Mouse (Mus musculus): ENCODE results near the gene Agpat4. TPM values are rescaled to one million over a fixed set of nuclear protein-coding genes. Genes with fewer than 3 reads are reported as not detected.
"Not testable (repeated sequence)": the region's sequence is repeated elsewhere in the genome, so short reads cannot be mapped to it uniquely, and the experiment has no call there.

Gene Agpat4
- polyA plus RNA-seq, 1 experiment from 2014 or later, result 17.7 TPM

DNA sequence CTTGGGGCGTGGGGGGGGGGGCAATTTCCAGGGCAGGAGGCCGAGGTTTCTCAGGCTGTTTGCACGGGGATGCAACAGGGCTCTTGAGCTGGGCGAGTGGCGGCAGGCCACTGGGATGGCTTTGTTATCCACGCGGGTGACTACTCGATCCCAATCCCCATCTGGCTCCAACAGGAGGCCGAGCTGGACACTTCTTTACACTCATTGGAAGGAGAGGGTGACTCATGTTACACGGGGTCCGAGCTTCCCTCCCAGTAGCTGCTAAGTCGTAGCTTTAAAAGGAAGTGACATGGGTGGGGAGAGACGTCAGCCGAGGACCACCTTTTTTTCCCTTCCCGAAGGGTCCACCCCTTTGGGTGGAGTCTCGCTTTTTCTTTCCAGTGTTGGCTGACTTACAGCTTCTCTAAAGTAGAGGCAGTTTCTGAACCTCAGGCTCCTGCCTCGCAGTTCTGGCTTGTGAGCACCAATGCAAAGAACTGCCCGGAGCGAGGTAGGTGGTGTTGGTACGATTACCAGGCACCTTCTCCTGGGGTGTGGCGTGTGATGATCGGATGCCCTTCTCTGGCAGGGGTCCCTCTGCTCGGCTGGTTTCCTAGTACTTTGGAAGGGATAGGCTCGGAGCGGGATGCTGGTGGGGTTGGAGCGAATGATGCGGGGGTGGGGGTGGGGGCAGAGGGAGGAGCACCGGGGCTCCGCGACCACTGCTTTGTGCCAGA is 580 bp downstream of the Agpat4 start:
- ATAC-seq (replicated peaks; ENCODE audit: low FRiP score, low TSS enrichment, low read depth) (peak; percentile 94), DNase-seq (ENCODE audit: low spot score) (peak; percentile 88)
- Histone ChIP-seq H3K27ac (ENCODE audit: low read depth) (peak overlapping the region; percentile 88), H3K4me2 (ENCODE audit: low read length) (peak overlapping the region; percentile 54), H3K36me3 (ENCODE audit: control insufficient read depth, insufficient read depth, low read length) (0 out of 2 replicates have a peak, but pooled peaks cover 4% of the 10 kb centered on the region), H3K4me1 (replicated peaks; ENCODE audit: control insufficient read depth, insufficient read depth, low read length) (peaks cover 10% of the 10 kb centered on the region), H3K9me3 (ENCODE audit: control insufficient read depth, low read length) (0 out of 2 replicates have a peak, but pooled peaks cover 3% of the 10 kb centered on the region), H3K4me3 (ENCODE audit: low read depth, low read length) (peak overlapping the region; percentile 55), H3K27me3 (replicated peaks; ENCODE audit: control insufficient read depth, insufficient read depth, low read length) (no peaks in the 10 kb centered on the region), H3K9ac (ENCODE audit: low read length) (peak overlapping the region; percentile 71)
- WGBS, result under 1% methylated on average over 30 of the region's 30 CpGs

DNA sequence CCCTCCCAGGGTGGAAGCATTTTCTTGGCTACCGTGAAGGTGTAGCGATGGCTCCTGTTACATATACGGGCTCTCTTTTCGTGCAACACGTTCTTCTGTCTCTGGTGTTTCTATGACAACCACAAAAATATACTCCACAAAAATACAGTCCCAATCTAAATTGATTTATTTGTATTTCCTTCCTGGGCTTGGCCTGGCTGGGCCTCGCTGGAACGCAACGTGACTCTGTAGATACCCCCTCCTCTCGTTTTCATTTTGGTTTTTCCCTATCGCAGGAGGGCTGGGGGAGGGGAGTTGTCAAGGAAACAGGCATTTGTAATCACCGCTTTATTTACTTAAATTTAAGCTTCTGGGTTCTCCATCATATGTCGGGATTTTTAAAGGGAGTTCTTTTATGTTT is 1.2 kb downstream of the Agpat4 start:
- H3K4me1 ChIP-seq (replicated peaks; ENCODE audit: control insufficient read depth, insufficient read depth, low read length), result peaks cover 10% of the 10 kb centered on the region
- DNase-seq (ENCODE audit: low spot score), result no peak
- H3K4me2 ChIP-seq (ENCODE audit: low read length), result peak overlapping the region; percentile 54
- 1% methylated on average over 12 of the region's 12 CpGs for WGBS
- no peaks in the 10 kb centered on the region for H3K27me3 ChIP-seq (replicated peaks; ENCODE audit: control insufficient read depth, insufficient read depth, low read length)
- peak; percentile 8; the same call in 1 of the 2 replicates for ATAC-seq (replicated peaks; ENCODE audit: low FRiP score, low TSS enrichment, low read depth)
- 0 out of 2 replicates have a peak, but pooled peaks cover 3% of the 10 kb centered on the region for H3K9me3 ChIP-seq (ENCODE audit: control insufficient read depth, low read length)
- H3K27ac ChIP-seq (ENCODE audit: low read depth), result peak overlapping the region; percentile 88
- peak overlapping the region; percentile 71 for H3K9ac ChIP-seq (ENCODE audit: low read length)
- H3K36me3 ChIP-seq (ENCODE audit: control insufficient read depth, insufficient read depth, low read length), result 0 out of 2 replicates have a peak, but pooled peaks cover 4% of the 10 kb centered on the region
- H3K4me3 ChIP-seq (ENCODE audit: low read depth, low read length), result peak overlapping the region; percentile 55

DNA sequence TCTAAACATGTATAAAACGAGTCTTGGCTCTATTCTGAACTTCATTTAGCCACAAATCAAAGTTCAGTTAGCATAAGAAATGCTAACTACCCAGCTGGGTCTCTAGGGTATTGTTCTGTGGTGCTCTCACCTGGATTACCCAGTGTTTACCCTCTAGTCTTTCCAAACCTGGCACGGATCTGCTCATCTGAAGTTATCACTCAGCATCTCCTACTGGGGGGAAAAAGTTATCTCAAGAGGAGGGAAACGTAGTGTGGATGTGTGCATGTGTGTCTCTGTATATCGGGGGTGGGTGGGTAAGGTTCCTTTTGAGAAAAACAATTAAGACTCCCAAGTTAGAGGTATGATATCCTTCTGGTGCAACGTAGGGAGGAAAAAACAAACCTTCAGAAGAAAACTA is 1.8 kb downstream of the Agpat4 start:
- Histone ChIP-seq H3K36me3 (ENCODE audit: control insufficient read depth, insufficient read depth, low read length) (0 out of 2 replicates have a peak, but pooled peaks cover 4% of the 10 kb centered on the region), H3K4me3 (ENCODE audit: low read depth, low read length) (peak overlapping the region; percentile 55), H3K27me3 (replicated peaks; ENCODE audit: control insufficient read depth, insufficient read depth, low read length) (no peaks in the 10 kb centered on the region), H3K4me1 (replicated peaks; ENCODE audit: control insufficient read depth, insufficient read depth, low read length) (peaks cover 10% of the 10 kb centered on the region), H3K9ac (ENCODE audit: low read length) (peak overlapping the region; percentile 71), H3K27ac (ENCODE audit: low read depth) (peak overlapping the region; percentile 88; the same call in 1 of the 2 replicates), H3K9me3 (ENCODE audit: control insufficient read depth, low read length) (0 out of 2 replicates have a peak, but pooled peaks cover under 1% of the 10 kb centered on the region), H3K4me2 (ENCODE audit: low read length) (peak overlapping the region; percentile 54)
- no peak for ATAC-seq (replicated peaks; ENCODE audit: low FRiP score, low TSS enrichment, low read depth)
- 37% methylated on average over 5 of the region's 5 CpGs for WGBS
- DNase-seq (ENCODE audit: low spot score), result no peak

DNA sequence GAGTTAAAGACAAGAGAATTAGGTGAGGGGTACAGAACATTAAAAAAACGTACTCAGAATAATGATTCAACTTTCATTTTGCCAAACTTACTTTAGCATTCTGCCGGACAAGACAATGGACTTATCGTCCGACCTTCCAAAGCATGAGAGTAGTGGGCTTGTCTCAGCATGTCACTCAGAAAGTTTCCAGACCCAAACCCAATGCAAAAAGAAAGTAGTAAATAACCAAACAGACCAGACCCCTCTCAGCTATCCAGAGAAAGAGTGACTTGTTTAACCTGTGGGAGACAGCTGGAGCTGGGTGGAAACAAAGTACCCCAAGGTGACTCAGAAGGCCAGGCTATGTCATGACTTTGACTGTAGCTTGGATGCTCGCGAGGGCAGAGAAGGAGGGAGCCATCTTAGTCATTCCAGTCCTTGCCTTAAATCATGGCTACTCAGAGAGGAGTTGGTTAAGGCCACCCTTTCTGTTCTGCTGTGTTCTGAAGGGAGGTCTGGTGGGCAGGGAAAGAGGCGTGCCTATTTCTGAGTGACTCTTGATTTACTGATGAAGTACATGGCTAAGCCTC is 2.8 kb downstream of the Agpat4 start:
- Histone ChIP-seq H3K27me3 (replicated peaks; ENCODE audit: control insufficient read depth, insufficient read depth, low read length) (no peaks in the 10 kb centered on the region), H3K4me1 (replicated peaks; ENCODE audit: control insufficient read depth, insufficient read depth, low read length) (peaks cover 10% of the 10 kb centered on the region), H3K27ac (ENCODE audit: low read depth) (no peak overlapping the region), H3K9ac (ENCODE audit: low read length) (no peak overlapping the region), H3K9me3 (ENCODE audit: control insufficient read depth, low read length) (no peaks in the 10 kb centered on the region), H3K36me3 (ENCODE audit: control insufficient read depth, insufficient read depth, low read length) (0 out of 2 replicates have a peak, but pooled peaks cover 7% of the 10 kb centered on the region), H3K4me3 (ENCODE audit: low read depth, low read length) (no peak overlapping the region), H3K4me2 (ENCODE audit: low read length) (no peak overlapping the region)
- ATAC-seq (replicated peaks; ENCODE audit: low FRiP score, low TSS enrichment, low read depth) (no peak), DNase-seq (ENCODE audit: low spot score) (no peak)
- WGBS, result 82% methylated on average over 7 of the region's 7 CpGs

DNA sequence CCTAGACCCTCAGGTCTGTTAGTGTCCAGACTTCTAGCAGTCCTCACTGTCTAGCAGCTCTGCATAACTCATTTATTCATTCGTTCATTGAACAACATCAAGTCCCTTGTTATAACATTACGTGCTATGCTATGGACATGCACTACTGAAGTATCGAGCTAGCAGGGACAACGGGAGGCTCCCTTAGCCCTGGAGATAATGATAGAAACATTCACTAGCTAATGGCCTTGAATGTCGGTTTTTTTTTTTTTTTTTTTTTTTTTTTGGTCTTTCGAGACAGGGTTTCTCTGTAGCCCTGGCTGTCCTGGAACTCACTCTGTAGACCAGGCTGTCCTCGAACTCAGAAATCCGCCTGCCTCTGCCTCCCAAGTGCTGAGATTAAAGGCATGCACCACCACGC is 3.8 kb downstream of the Agpat4 start:
- WGBS, result 91% methylated on average over 9 of the region's 9 CpGs
- DNase-seq (ENCODE audit: low spot score), result not testable (repeated sequence)

DNA sequence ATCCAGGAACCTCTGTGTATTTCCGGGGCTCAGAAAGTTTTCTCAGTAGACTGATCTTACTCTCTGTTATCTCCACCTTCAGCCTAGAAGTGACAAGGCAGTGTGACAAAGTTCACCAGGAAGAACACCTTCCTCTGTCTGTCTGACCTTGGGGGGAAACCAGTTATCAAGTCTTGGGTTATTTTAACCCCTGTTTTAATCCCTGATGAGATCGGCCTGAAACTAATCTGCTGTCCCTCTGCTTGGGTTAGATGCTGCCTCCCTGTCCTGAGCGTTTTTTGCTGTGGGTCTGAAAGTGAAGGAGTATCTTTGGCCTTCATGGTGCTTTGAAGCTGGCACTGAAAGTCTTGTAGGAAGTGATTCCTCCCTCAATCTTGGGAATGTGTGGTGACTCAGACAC is 4.7 kb downstream of the Agpat4 start:
- WGBS, result 74% methylated on average over 3 of the region's 3 CpGs
- Histone ChIP-seq H3K9me3 (ENCODE audit: control insufficient read depth, low read length) (no peaks in the 10 kb centered on the region), H3K4me2 (ENCODE audit: low read length) (no peak overlapping the region), H3K27ac (ENCODE audit: low read depth) (no peak overlapping the region), H3K27me3 (replicated peaks; ENCODE audit: control insufficient read depth, insufficient read depth, low read length) (no peaks in the 10 kb centered on the region), H3K4me3 (ENCODE audit: low read depth, low read length) (no peak overlapping the region), H3K9ac (ENCODE audit: low read length) (no peak overlapping the region), H3K36me3 (ENCODE audit: control insufficient read depth, insufficient read depth, low read length) (0 out of 2 replicates have a peak, but pooled peaks cover 7% of the 10 kb centered on the region), H3K4me1 (replicated peaks; ENCODE audit: control insufficient read depth, insufficient read depth, low read length) (peaks cover 10% of the 10 kb centered on the region)
- no peak for DNase-seq (ENCODE audit: low spot score)
- ATAC-seq (replicated peaks; ENCODE audit: low FRiP score, low TSS enrichment, low read depth), result no peak

More for the DNA sequence above, 3.8 kb downstream of the Agpat4 start:
- not testable (repeated sequence) for H3K36me3 ChIP-seq (ENCODE audit: control insufficient read depth, insufficient read depth, low read length); ATAC-seq (replicated peaks; ENCODE audit: low FRiP score, low TSS enrichment, low read depth); H3K4me2 ChIP-seq (ENCODE audit: low read length); H3K4me1 ChIP-seq (replicated peaks; ENCODE audit: control insufficient read depth, insufficient read depth, low read length); H3K27ac ChIP-seq (ENCODE audit: low read depth); H3K4me3 ChIP-seq (ENCODE audit: low read depth, low read length); H3K9ac ChIP-seq (ENCODE audit: low read length); H3K9me3 ChIP-seq (ENCODE audit: control insufficient read depth, low read length); H3K27me3 ChIP-seq (replicated peaks; ENCODE audit: control insufficient read depth, insufficient read depth, low read length)

DNA sequence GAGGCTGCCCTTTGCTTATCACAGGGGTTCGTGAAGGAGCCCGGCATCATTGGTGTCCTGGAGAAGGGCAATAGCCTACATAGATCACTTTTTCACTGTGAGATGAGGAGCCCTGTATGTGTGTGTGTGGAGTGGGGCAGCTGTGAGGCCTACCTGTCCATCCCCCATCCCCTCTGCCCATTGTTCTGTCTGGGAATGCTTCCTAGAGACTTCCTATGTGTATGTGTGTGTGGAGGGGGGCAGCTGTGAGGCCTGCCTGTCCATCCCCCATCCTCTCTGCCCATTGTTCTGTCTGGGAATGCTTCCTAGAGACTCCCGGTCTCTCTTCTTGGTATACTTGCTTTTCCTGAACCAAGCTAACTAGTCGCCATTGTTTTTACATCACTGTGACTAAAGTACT is 8.6 kb downstream of the Agpat4 start:
- ATAC-seq (replicated peaks; ENCODE audit: low FRiP score, low TSS enrichment, low read depth) (no peak), DNase-seq (ENCODE audit: low spot score) (no peak)
- H3K4me1 ChIP-seq (replicated peaks; ENCODE audit: control insufficient read depth, insufficient read depth, low read length), result no peaks in the 10 kb centered on the region
- H3K4me2 ChIP-seq (ENCODE audit: low read length), result no peak overlapping the region
- 87% methylated on average over 4 of the region's 4 CpGs for WGBS
- no peak overlapping the region for H3K9ac ChIP-seq (ENCODE audit: low read length)
- no peak overlapping the region for H3K27ac ChIP-seq (ENCODE audit: low read depth)
- no peak overlapping the region for H3K4me3 ChIP-seq (ENCODE audit: low read depth, low read length)
- H3K36me3 ChIP-seq (ENCODE audit: control insufficient read depth, insufficient read depth, low read length), result 0 out of 2 replicates have a peak, but pooled peaks cover 7% of the 10 kb centered on the region
- H3K9me3 ChIP-seq (ENCODE audit: control insufficient read depth, low read length), result no peaks in the 10 kb centered on the region
- no peaks in the 10 kb centered on the region for H3K27me3 ChIP-seq (replicated peaks; ENCODE audit: control insufficient read depth, insufficient read depth, low read length)

DNA sequence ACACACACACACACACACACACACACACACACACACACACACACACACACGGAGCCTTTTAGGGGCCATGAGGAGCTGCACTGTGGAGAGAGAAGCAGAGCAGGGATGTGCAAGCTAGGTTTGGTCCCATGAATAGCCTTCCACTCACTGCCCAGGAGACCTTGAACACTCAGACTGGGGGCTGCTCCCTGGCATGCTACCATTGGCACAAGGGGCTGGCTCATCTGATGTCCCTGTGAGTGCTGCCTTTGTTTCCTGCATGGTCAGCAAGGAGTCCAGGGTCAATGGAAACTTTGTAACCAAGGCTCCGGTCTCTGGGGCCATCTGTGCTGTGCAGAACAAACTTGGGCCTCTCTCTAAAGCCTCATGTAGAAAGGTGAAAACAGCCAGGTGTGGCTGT is 10.5 kb downstream of the Agpat4 start:
- Histone ChIP-seq H3K27ac (ENCODE audit: low read depth) (no peak overlapping the region), H3K4me1 (replicated peaks; ENCODE audit: control insufficient read depth, insufficient read depth, low read length) (no peaks in the 10 kb centered on the region), H3K9ac (ENCODE audit: low read length) (no peak overlapping the region), H3K9me3 (ENCODE audit: control insufficient read depth, low read length) (no peaks in the 10 kb centered on the region), H3K4me2 (ENCODE audit: low read length) (no peak overlapping the region), H3K36me3 (ENCODE audit: control insufficient read depth, insufficient read depth, low read length) (0 out of 2 replicates have a peak, but pooled peaks cover 3% of the 10 kb centered on the region), H3K4me3 (ENCODE audit: low read depth, low read length) (no peak overlapping the region), H3K27me3 (replicated peaks; ENCODE audit: control insufficient read depth, insufficient read depth, low read length) (no peaks in the 10 kb centered on the region)
- 83% methylated on average over 2 of the region's 2 CpGs for WGBS
- no peak; the same call in 1 of the 2 replicates for ATAC-seq (replicated peaks; ENCODE audit: low FRiP score, low TSS enrichment, low read depth)
- no peak for DNase-seq (ENCODE audit: low spot score)

All from intestine, embryonic 14.5 days (tissue).